Mouse (Mus musculus): ENCODE measurements at regions not wholly inside any gene's neighbourhood (a gene's known extent, or its start where the extent isn't known, plus 50 kb on each side); places are given as distances from the start of the nearest gene placed in this dataset.

GRCm38 (mm10) chr5:103293953-103294352 is 82.8 kb upstream of the Mapk10 start:
- TF ChIP-seq CTCF (IDR thresholded peaks at IDR 0.05; ENCODE audit: borderline replicate concordance, control insufficient read depth, extremely low read depth, insufficient read depth, low read length, poor library complexity) (no peak), POLR2A (IDR thresholded peaks at IDR 0.05; ENCODE audit: control insufficient read depth, extremely low read depth, insufficient read depth, low read length, poor library complexity) (no peak)
- H3K27ac ChIP-seq (ENCODE audit: control insufficient read depth, insufficient read depth, low read length) = no peak overlapping the region
- no peaks in the 10 kb centered on the region for H3K27me3 ChIP-seq (ENCODE audit: control insufficient read depth, insufficient read depth, low read length)
- H3K36me3 ChIP-seq (ENCODE audit: control insufficient read depth, insufficient read depth, low read length) = no peaks in the 10 kb centered on the region
- no peak overlapping the region for H3K4me3 ChIP-seq (ENCODE audit: control insufficient read depth, insufficient read depth, low read length)
- WGBS = 90% methylated on average over 3 of the region's 3 CpGs
- DNase-seq = no peak
- no peaks in the 10 kb centered on the region for H3K4me1 ChIP-seq (replicated peaks; ENCODE audit: control insufficient read depth, insufficient read depth, low read length)

- no peaks in the 10 kb centered on the region for H3K36me3 ChIP-seq (ENCODE audit: control insufficient read depth, insufficient read depth, low read length)
- TF ChIP-seq POLR2A (IDR thresholded peaks at IDR 0.05; ENCODE audit: control insufficient read depth, extremely low read depth, insufficient read depth, low read length, poor library complexity) (no peak), CTCF (IDR thresholded peaks at IDR 0.05; ENCODE audit: borderline replicate concordance, control insufficient read depth, extremely low read depth, insufficient read depth, low read length, poor library complexity) (no peak)
- no peaks in the 10 kb centered on the region for H3K27me3 ChIP-seq (ENCODE audit: control insufficient read depth, insufficient read depth, low read length)
- no peak overlapping the region for H3K4me3 ChIP-seq (ENCODE audit: control insufficient read depth, insufficient read depth, low read length)
- WGBS = 90% methylated on average over 9 of the region's 9 CpGs
- no peaks in the 10 kb centered on the region for H3K4me1 ChIP-seq (replicated peaks; ENCODE audit: control insufficient read depth, insufficient read depth, low read length)
- no peak for DNase-seq
- no peak overlapping the region for H3K27ac ChIP-seq (ENCODE audit: control insufficient read depth, insufficient read depth, low read length)
Observed at GRCm38 (mm10) chr5:103291691-103292090, 80.6 kb upstream of the Mapk10 start.

GRCm38 (mm10) chr5:103291219-103291618 is 80.1 kb upstream of the Mapk10 start:
- Histone ChIP-seq H3K27me3 (ENCODE audit: control insufficient read depth, insufficient read depth, low read length) (no peaks in the 10 kb centered on the region), H3K36me3 (ENCODE audit: control insufficient read depth, insufficient read depth, low read length) (no peaks in the 10 kb centered on the region), H3K27ac (ENCODE audit: control insufficient read depth, insufficient read depth, low read length) (no peak overlapping the region), H3K4me1 (replicated peaks; ENCODE audit: control insufficient read depth, insufficient read depth, low read length) (no peaks in the 10 kb centered on the region), H3K4me3 (ENCODE audit: control insufficient read depth, insufficient read depth, low read length) (no peak overlapping the region)
- DNase-seq = no peak
- 97% methylated on average over 8 of the region's 8 CpGs for WGBS
- TF ChIP-seq CTCF (IDR thresholded peaks at IDR 0.05; ENCODE audit: borderline replicate concordance, control insufficient read depth, extremely low read depth, insufficient read depth, low read length, poor library complexity) (no peak), POLR2A (IDR thresholded peaks at IDR 0.05; ENCODE audit: control insufficient read depth, extremely low read depth, insufficient read depth, low read length, poor library complexity) (no peak)

- H3K27ac ChIP-seq (ENCODE audit: control insufficient read depth, insufficient read depth, low read length) = no peak overlapping the region
- no peak overlapping the region for H3K4me3 ChIP-seq (ENCODE audit: control insufficient read depth, insufficient read depth, low read length)
- WGBS = 84% methylated on average over 6 of the region's 6 CpGs
- no peaks in the 10 kb centered on the region for H3K27me3 ChIP-seq (ENCODE audit: control insufficient read depth, insufficient read depth, low read length)
- DNase-seq = no peak
- no peaks in the 10 kb centered on the region for H3K4me1 ChIP-seq (replicated peaks; ENCODE audit: control insufficient read depth, insufficient read depth, low read length)
- H3K36me3 ChIP-seq (ENCODE audit: control insufficient read depth, insufficient read depth, low read length) = no peaks in the 10 kb centered on the region
- no peak for TF ChIP-seq CTCF (IDR thresholded peaks at IDR 0.05; ENCODE audit: borderline replicate concordance, control insufficient read depth, extremely low read depth, insufficient read depth, low read length, poor library complexity)
- no peak for TF ChIP-seq POLR2A (IDR thresholded peaks at IDR 0.05; ENCODE audit: control insufficient read depth, extremely low read depth, insufficient read depth, low read length, poor library complexity)
Observed at GRCm38 (mm10) chr5:103269206-103269605, 58.1 kb upstream of the Mapk10 start.

- Histone ChIP-seq H3K27me3 (ENCODE audit: control insufficient read depth, insufficient read depth, low read length) (no peaks in the 10 kb centered on the region), H3K27ac (ENCODE audit: control insufficient read depth, insufficient read depth, low read length) (no peak overlapping the region), H3K4me3 (ENCODE audit: control insufficient read depth, insufficient read depth, low read length) (no peak overlapping the region), H3K36me3 (ENCODE audit: control insufficient read depth, insufficient read depth, low read length) (no peaks in the 10 kb centered on the region), H3K4me1 (replicated peaks; ENCODE audit: control insufficient read depth, insufficient read depth, low read length) (no peaks in the 10 kb centered on the region)
- no peak for DNase-seq
- WGBS = 78% methylated on average over 2 of the region's 2 CpGs
- TF ChIP-seq CTCF (IDR thresholded peaks at IDR 0.05; ENCODE audit: borderline replicate concordance, control insufficient read depth, extremely low read depth, insufficient read depth, low read length, poor library complexity) (no peak), POLR2A (IDR thresholded peaks at IDR 0.05; ENCODE audit: control insufficient read depth, extremely low read depth, insufficient read depth, low read length, poor library complexity) (no peak)
Observed at GRCm38 (mm10) chr5:103264903-103265302, 53.8 kb upstream of the Mapk10 start.

GRCm38 (mm10) chr5:103261406-103261805 is 50.3 kb upstream of the Mapk10 start:
- Histone ChIP-seq H3K36me3 (ENCODE audit: control insufficient read depth, insufficient read depth, low read length) (no peaks in the 10 kb centered on the region), H3K27me3 (ENCODE audit: control insufficient read depth, insufficient read depth, low read length) (no peaks in the 10 kb centered on the region), H3K4me1 (replicated peaks; ENCODE audit: control insufficient read depth, insufficient read depth, low read length) (no peaks in the 10 kb centered on the region), H3K27ac (ENCODE audit: control insufficient read depth, insufficient read depth, low read length) (no peak overlapping the region), H3K4me3 (ENCODE audit: control insufficient read depth, insufficient read depth, low read length) (no peak overlapping the region)
- DNase-seq = no peak
- no peak for TF ChIP-seq POLR2A (IDR thresholded peaks at IDR 0.05; ENCODE audit: control insufficient read depth, extremely low read depth, insufficient read depth, low read length, poor library complexity)
- TF ChIP-seq CTCF (IDR thresholded peaks at IDR 0.05; ENCODE audit: borderline replicate concordance, control insufficient read depth, extremely low read depth, insufficient read depth, low read length, poor library complexity) = no peak
- WGBS = 95% methylated on average over 10 of the region's 10 CpGs

All from thymus, adult 2 months (tissue).